Mouse (Mus musculus) left cerebral cortex, adult 18-20 months (tissue): ENCODE data around the gene E130309D02Rik. TPM values are rescaled to one million over a fixed set of nuclear protein-coding genes. Genes with fewer than 3 reads are reported as not detected.

Experiments
- DNase-seq, 2 experiments: peaks; one replicate each; pipeline ENCODE4 v3.0.0; 2021 to 2022; ENCODE audit warnings: low spot score in 2 of 2, mixed read lengths in 1 of 2
- long read RNA-seq, 2 experiments: library from polyadenylated mRNA; stranded (forward); transcript quantifications; one replicate each; pipeline ENCODE4 v2.0.0; 2021
- total RNA-seq, 2 experiments: library from RNA; stranded (reverse); gene quantifications; 2 replicates each; pipeline ENCODE4 v1.2.3; 2021

E130309D02Rik gene
- total RNA-seq: 10 to 100 TPM; 25.4 to 27.7 TPM
- long read RNA-seq, experiment 1, transcript E130309D02Rik-201 (6 exons, 2,208 nt): major isoform, 13 of 27 reads
- long read RNA-seq, experiment 1, partial matches to known transcripts: 1 of 27 reads
- long read RNA-seq, experiment 1, other reads (novel, unspliced or antisense): 13 of 27 reads
- long read RNA-seq, experiment 2, transcript E130309D02Rik-201 (6 exons, 2,208 nt): major isoform, 12 of 19 reads
- long read RNA-seq, experiment 2, partial matches to known transcripts: 3 of 19 reads
- long read RNA-seq, experiment 2, other reads (novel, unspliced or antisense): 4 of 19 reads

DNA sequence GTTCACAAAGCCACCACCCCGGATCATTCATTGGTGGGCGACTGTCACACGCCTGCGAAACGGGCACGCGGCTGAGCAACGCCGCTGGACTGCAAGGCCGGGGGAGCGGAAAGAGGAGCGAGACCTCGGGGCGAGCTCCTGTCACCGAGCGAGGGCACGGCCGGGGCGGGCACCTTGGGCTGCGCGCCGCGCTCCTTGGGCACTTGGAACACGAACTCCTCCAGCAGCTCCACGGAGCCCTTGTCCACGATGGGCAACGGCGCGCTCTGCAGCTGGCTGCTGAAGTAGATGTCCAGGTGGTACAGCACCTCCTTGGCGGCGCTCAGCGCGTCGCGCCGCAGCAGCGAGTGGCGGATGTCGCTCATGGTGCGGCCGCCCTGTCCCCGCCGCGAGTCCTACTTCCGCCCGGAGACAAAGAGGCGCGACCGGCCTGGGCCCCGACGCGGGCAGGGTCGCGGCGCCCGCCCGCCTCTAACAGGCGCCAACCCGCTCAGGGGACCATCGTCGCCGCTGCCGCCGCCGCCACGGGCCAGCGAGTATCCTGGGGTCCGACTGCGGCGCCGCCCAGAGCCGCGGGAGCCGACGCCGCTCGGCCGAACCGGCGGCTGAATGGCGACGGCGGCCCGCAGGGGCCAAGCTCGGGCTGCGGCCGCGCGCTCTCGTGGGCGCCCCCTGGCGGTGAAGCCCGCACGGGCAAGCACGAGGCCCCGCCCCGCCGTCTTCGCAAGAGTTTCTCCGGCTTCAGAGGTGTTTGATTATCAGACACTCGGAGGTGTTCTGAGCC is at the start of gene E130309D02Rik:
Gene E130309D02Rik (minus strand): TSS at position 631 of the 784 bp plus-strand sequence.
- DNase-seq: peak; percentile 88 to 90

- DNase-seq: peak in 1 of 2 experiments; percentile 8
Measured at GRCm38 (mm10) chr5:143363678-143364615, 48.8 kb upstream of the E130309D02Rik start.

GRCm38 (mm10) chr5:143361428-143361827 is 46.3 kb upstream of the E130309D02Rik start:
- DNase-seq: no peak

DNA sequence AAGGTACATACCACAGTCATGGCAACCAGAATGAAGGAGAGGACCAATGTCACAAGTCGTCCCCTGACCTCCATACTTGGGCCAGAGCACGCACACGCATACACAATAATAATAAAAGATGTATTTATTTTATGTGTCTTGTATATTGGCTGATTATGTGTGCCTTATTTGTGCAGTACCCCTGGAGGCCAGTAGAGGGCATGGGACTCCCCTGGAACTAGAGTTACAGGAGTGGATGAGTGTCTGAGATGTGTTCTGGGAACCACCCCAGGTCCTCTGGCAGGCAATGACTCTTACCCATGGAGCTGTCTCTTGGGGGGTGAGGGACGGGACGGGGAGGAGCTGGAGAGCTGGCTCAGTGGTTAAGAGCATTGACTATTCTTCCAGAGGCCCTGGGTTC is 44.8 kb upstream of the E130309D02Rik start:
- no peak for DNase-seq

- no peak for DNase-seq
Measured at GRCm38 (mm10) chr5:143359263-143359662, 44.1 kb upstream of the E130309D02Rik start.

GRCm38 (mm10) chr5:143357564-143357963 is 42.4 kb upstream of the E130309D02Rik start:
- DNase-seq: no peak

DNA sequence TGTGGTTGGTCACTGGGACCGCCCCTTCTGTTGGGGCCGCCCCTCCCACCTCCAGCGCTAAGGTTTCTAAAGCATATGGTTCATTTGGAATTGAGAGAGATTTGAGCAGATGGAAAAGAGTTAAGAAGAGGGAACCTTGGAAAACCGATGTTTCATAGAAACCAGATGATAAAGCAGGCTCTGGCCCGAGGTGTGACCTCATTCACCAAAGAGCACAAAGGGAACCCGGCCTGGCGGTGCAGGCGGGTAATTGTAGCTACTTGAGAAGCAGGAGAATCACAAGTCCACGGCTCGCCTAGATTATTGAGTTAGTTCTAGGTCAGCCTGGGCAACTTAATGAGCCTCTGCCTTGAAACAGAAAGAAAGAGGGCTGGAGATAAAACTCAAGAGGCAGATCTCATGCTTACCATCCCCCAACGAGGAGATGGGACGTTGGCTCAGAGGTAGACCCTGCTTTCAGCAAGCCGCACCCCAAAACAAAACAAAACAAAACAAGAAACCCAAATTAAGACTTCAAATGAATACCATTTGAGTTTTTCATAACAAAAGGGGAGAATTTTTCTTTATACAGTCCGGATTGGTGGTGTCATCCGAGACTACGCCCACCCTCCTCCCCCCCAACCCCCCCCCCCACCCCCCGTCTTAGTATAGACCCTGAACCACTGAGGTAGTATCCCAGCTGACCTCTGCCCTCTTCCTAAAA is 41.7 kb upstream of the E130309D02Rik start, which contains the start of gene Grid2ip:
Gene Grid2ip (plus strand): TSS at position 653 of the 703 bp plus-strand sequence.
- DNase-seq: no peak

GRCm38 (mm10) chr5:143356017-143356416 is 40.9 kb upstream of the E130309D02Rik start:
- DNase-seq: no peak

- DNase-seq: no peak
Measured at GRCm38 (mm10) chr5:143346367-143346766, 31.2 kb upstream of the E130309D02Rik start.

- no peak for DNase-seq
Measured at GRCm38 (mm10) chr5:143339603-143340002, 24.4 kb upstream of the E130309D02Rik start.

DNA sequence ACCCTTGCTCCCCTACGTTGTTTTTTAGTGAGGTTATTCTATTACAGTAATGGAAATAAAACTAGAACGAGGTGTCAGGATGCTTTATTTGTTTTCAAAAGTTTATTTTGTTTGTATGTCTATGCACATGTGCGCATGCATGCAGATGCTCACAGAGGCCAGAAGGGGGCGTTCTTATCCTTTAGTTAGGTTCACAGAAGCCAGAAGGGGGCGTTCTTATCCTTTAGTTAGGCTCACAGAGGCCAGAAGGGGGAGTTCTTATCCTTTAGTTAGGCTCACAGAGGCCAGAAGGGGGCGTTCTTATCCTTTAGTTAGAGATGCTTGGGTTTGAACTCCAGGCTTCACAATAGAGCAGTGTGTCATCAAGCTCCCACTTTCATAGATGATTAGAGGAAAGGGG is 21.4 kb upstream of the E130309D02Rik start:
- DNase-seq: no peak

DNA sequence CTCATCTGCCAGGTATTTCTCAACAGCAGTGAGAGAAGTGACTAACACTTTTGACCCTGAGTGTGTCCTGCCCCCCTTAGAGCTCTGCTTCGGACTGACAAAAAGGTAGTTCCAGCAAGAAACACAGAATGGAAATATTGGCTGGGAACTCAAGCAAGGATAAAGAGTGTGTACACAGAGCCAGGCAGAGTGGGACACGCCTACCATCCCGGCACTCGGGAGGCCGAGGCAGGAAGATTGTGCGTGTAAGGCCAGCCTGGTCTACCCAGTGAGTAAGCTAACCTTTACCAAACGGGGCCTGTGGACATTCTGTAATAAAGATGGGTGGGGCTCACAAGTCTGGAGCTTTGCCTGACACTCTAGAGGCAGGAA is 19.9 kb upstream of the E130309D02Rik start:
- no peak for DNase-seq

DNA sequence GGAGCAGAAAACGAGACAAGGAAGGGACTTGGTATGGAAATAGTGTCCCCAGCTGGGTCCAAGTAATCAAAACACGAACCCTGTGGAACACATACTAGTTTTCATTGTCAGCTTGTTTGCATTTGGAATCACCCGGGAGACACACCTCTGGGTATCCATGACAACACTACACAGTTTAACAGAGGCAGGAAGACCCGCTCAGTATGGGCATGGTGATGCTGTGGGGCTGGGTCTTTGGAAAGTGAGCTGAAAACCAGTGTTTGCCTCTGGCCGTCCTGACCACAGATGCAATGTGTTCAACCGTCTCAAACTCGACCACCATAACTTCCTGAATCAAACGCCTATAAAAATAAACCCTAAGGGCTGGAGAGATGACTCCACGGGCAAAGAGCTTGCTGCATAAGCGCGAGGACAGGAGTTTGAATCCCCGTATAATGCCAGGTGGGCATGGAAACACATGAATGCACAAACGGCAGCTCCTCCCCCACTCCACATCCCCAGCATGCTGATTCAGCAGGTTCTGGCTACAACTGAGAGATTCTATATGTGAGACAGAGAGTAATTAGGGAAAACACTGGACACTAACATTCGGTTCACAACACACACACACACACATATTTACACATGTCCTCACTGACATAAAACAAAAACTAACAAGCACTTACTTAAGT is 19.4 kb upstream of the E130309D02Rik start:
- no peak for DNase-seq

DNA sequence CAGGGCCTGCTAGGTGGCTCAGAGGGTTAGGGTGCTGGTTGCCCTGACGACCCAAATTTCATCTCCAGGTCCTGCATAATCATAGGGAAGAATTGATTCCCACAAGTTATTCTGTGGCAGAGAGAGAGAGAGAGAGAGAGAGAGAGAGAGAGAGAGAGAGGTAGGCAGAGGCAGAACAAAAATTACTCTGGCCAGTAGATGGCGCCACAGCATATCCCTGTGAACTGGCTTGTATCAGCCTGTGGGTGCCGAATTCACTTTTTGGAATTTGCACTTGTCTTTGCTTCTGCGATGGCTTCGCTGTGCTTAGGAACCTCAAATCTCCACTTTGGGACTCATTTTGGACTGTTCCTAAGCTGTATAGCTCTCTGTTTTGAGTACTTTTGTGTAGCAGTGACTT is 18.7 kb upstream of the E130309D02Rik start:
- DNase-seq: peak; percentile 83 to 91

DNA sequence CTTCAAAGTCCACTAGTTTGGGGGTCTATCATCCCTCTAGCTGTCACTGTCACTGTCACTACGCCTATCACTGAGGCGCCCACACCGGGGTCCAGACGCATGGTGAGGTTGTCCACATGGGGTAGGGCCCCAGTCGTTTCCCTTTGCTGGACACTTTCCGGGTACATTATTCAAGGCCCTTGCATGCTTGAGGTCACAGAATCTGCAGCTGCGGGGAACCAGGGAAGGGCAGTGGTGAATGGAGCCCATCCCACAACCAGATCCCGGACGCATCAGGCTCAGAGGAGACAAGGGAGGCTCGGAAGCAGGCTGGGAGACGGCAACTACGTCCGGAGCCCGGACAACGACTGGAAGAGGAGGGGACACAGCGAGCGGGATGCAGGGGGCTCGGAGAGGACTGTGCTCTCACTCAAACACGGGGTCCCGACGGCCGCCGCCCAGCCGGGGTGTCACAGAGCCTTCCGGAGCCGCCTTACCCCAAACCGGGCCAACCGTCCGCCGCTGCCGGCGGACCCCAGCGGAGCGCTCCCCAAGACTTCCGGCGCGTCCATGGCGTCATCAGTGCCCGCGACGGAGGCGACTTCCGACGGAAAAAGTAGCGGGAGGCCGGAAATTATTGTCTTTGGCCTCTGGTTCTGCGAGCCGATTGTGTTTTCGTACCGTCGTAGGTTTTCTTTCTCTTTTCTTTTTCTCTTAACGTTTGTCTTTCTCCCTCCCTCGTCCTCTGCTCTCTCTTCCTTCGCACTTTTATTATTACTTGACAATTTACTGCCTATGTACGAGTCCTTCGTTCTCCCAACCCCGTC is 13.7 kb upstream of the E130309D02Rik start, which contains the start of gene Zdhhc4:
Gene Zdhhc4 (minus strand): TSS at position 567 of the 806 bp plus-strand sequence.
- DNase-seq: peak; percentile 95 to 98

DNA sequence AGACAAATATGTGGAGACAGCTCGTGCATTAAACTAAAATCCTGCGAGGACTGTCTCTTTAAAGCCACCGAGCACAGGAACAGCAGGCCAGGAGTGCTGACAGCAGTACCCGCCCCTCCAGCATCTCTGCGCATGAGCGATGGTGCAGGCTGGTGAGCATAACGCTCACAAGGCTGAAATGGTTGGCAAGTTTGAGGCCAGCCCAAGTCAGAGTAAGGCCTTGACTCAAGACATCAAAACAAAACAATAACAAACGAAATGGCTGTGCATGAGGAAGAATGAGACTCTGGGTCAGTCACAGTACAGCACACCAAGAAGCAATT is 2.1 kb upstream of the E130309D02Rik start:
- no peak for DNase-seq

DNA sequence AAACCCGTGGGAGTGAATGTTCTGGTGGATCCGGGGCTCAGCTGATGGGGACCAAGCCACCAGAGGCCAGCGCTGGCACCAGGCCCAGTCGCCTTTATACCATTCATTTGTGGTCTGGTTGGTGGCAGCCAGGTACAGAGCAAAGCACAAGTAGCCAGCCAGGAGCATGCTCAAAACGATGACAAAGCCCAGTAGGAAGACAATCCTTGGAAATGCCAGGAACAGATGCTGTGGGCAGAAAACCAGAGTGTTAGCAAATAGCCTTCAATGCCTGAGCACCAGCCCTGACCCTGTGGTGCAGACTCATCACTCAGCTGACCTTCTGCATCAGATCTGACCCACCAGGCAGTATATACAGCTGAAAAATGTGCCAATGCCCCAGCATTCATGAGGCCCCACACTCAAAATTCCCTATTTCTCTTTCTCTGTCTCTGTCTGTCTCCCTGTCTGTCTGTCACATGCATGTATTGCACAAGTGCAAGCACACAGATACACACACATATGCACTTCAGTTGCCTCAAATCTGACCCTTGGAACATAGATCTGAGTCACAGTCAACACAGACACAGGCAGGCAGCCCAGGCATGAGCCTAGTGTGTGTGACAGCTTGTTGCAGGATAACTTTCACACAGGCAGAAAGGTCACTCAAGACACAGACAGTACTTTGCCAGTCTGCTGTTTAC is 1.6 kb upstream of the E130309D02Rik start:
- no peak for DNase-seq

GRCm38 (mm10) chr5:143315514-143315888 is 341 bp upstream of the E130309D02Rik start:
- DNase-seq: no peak
